Mouse (Mus musculus) bone marrow macrophage, adult 2 months (primary cell): ENCODE measurements at regions not wholly inside any gene's neighbourhood (a gene's known extent, or its start where the extent isn't known, plus 50 kb on each side); places are given as distances from the start of the nearest gene placed in this dataset.

Experiments
- H3K27ac ChIP-seq: 2 replicates; pipeline ENCODE4 v1.5.1; 2012; ENCODE audit warnings: low read depth, low read length; ENCODE audit not compliant: insufficient read depth
- H3K4me1 ChIP-seq: 2 replicates; pipeline ENCODE4 v1.6.1; 2012; ENCODE audit warnings: low read length; ENCODE audit not compliant: control insufficient read depth, insufficient read depth
- H3K4me3 ChIP-seq: 2 replicates; pipeline ENCODE4 v1.5.1; 2012; ENCODE audit warnings: mild to moderate bottlenecking, low read length, moderate library complexity; ENCODE audit not compliant: insufficient read depth
- POLR2A ChIP-seq: IDR thresholded peaks from 2 replicates; pipeline ENCODE4 v1.6.1; 2012; ENCODE audit warnings: mild to moderate bottlenecking, low read depth, low read length, borderline replicate concordance

- no peak overlapping the region for H3K4me3 ChIP-seq
- H3K27ac ChIP-seq: no peak overlapping the region
- H3K4me1 ChIP-seq: no peaks in the 10 kb centered on the region
- no peak for TF ChIP-seq POLR2A
Measured at GRCm38 (mm10) chrX:11983276-11983675, 176.9 kb downstream of the Bcor start.
